Mouse (Mus musculus): ENCODE results near the gene Foxp1. TPM values are rescaled to one million over a fixed set of nuclear protein-coding genes. Genes with fewer than 3 reads are reported as not detected.

The Foxp1 gene
- polyA plus RNA-seq, 2 experiments: 101 to 166 TPM

GRCm38 (mm10) chr6:99301923-99302322 is 220.6 kb downstream of the Foxp1 start:
- DNase-seq (ENCODE audit: low spot score) (no peak), ATAC-seq (ENCODE audit: low FRiP score, low read depth) (no peak)
- no peaks in the 10 kb centered on the region for H3K9me3 ChIP-seq (ENCODE audit: control insufficient read depth, low read length)
- no peaks in the 10 kb centered on the region for H3K36me3 ChIP-seq (ENCODE audit: control insufficient read depth, insufficient read depth, low read length)
- H3K27me3 ChIP-seq (ENCODE audit: control insufficient read depth, insufficient read depth, low read length): no peaks in the 10 kb centered on the region
- WGBS: 61% methylated on average over 8 of the region's 8 CpGs
- no peak overlapping the region for H3K4me2 ChIP-seq (replicated peaks; ENCODE audit: low read depth, low read length, severe bottlenecking)
- no peak overlapping the region for H3K27ac ChIP-seq (replicated peaks; ENCODE audit: low read depth, low read length)
- H3K4me1 ChIP-seq (ENCODE audit: control insufficient read depth, insufficient read depth, low read length): peaks cover 4% of the 10 kb centered on the region; the same call in 1 of the 2 replicates
- H3K9ac ChIP-seq (ENCODE audit: low read depth, low read length, severe bottlenecking): no peak overlapping the region
- no peak for TF ChIP-seq POLR2A (IDR thresholded peaks at IDR 0.05; ENCODE audit: borderline replicate concordance, extremely low read depth, insufficient read depth, insufficient read length)
- H3K4me3 ChIP-seq (replicated peaks; ENCODE audit: low read length): no peak overlapping the region

- Histone ChIP-seq H3K27ac (replicated peaks; ENCODE audit: low read depth, low read length) (no peak overlapping the region), H3K4me2 (replicated peaks; ENCODE audit: low read depth, low read length, severe bottlenecking) (no peak overlapping the region), H3K36me3 (ENCODE audit: control insufficient read depth, insufficient read depth, low read length) (no peaks in the 10 kb centered on the region), H3K9ac (ENCODE audit: low read depth, low read length, severe bottlenecking) (no peak overlapping the region), H3K9me3 (ENCODE audit: control insufficient read depth, low read length) (no peaks in the 10 kb centered on the region), H3K4me3 (replicated peaks; ENCODE audit: low read length) (no peak overlapping the region), H3K27me3 (ENCODE audit: control insufficient read depth, insufficient read depth, low read length) (no peaks in the 10 kb centered on the region), H3K4me1 (ENCODE audit: control insufficient read depth, insufficient read depth, low read length) (peaks cover 10% of the 10 kb centered on the region; the same call in 1 of the 2 replicates)
- 95% methylated on average over 6 of the region's 6 CpGs for WGBS
- TF ChIP-seq POLR2A (IDR thresholded peaks at IDR 0.05; ENCODE audit: borderline replicate concordance, extremely low read depth, insufficient read depth, insufficient read length): no peak
- DNase-seq (ENCODE audit: low spot score) (no peak), ATAC-seq (ENCODE audit: low FRiP score, low read depth) (no peak)
Observed at GRCm38 (mm10) chr6:99300235-99300634, 222.3 kb downstream of the Foxp1 start.

GRCm38 (mm10) chr6:99299196-99299595 is 223.3 kb downstream of the Foxp1 start:
- no peaks in the 10 kb centered on the region for H3K27me3 ChIP-seq (ENCODE audit: control insufficient read depth, insufficient read depth, low read length)
- DNase-seq (ENCODE audit: low spot score): no peak
- TF ChIP-seq POLR2A (IDR thresholded peaks at IDR 0.05; ENCODE audit: borderline replicate concordance, extremely low read depth, insufficient read depth, insufficient read length): no peak
- H3K9me3 ChIP-seq (ENCODE audit: control insufficient read depth, low read length): no peaks in the 10 kb centered on the region
- H3K4me3 ChIP-seq (replicated peaks; ENCODE audit: low read length): no peak overlapping the region
- 76% methylated on average over 14 of the region's 14 CpGs for WGBS
- no peak overlapping the region for H3K9ac ChIP-seq (ENCODE audit: low read depth, low read length, severe bottlenecking)
- no peak overlapping the region for H3K27ac ChIP-seq (replicated peaks; ENCODE audit: low read depth, low read length)
- no peak for ATAC-seq (ENCODE audit: low FRiP score, low read depth)
- peaks cover 10% of the 10 kb centered on the region; the same call in 1 of the 2 replicates for H3K4me1 ChIP-seq (ENCODE audit: control insufficient read depth, insufficient read depth, low read length)
- H3K4me2 ChIP-seq (replicated peaks; ENCODE audit: low read depth, low read length, severe bottlenecking): no peak overlapping the region
- no peaks in the 10 kb centered on the region for H3K36me3 ChIP-seq (ENCODE audit: control insufficient read depth, insufficient read depth, low read length)

GRCm38 (mm10) chr6:99297535-99297934 is 225.0 kb downstream of the Foxp1 start:
- ATAC-seq (ENCODE audit: low FRiP score, low read depth): no peak
- no peaks in the 10 kb centered on the region for H3K27me3 ChIP-seq (ENCODE audit: control insufficient read depth, insufficient read depth, low read length)
- no peak for TF ChIP-seq POLR2A (IDR thresholded peaks at IDR 0.05; ENCODE audit: borderline replicate concordance, extremely low read depth, insufficient read depth, insufficient read length)
- H3K4me1 ChIP-seq (ENCODE audit: control insufficient read depth, insufficient read depth, low read length): peaks cover 10% of the 10 kb centered on the region; the same call in 1 of the 2 replicates
- no peaks in the 10 kb centered on the region for H3K9me3 ChIP-seq (ENCODE audit: control insufficient read depth, low read length)
- no peak overlapping the region for H3K9ac ChIP-seq (ENCODE audit: low read depth, low read length, severe bottlenecking)
- no peak for DNase-seq (ENCODE audit: low spot score)
- no peak overlapping the region for H3K4me2 ChIP-seq (replicated peaks; ENCODE audit: low read depth, low read length, severe bottlenecking)
- WGBS: 78% methylated on average over 5 of the region's 5 CpGs
- H3K4me3 ChIP-seq (replicated peaks; ENCODE audit: low read length): no peak overlapping the region
- no peak overlapping the region for H3K27ac ChIP-seq (replicated peaks; ENCODE audit: low read depth, low read length)
- H3K36me3 ChIP-seq (ENCODE audit: control insufficient read depth, insufficient read depth, low read length): no peaks in the 10 kb centered on the region

DNA sequence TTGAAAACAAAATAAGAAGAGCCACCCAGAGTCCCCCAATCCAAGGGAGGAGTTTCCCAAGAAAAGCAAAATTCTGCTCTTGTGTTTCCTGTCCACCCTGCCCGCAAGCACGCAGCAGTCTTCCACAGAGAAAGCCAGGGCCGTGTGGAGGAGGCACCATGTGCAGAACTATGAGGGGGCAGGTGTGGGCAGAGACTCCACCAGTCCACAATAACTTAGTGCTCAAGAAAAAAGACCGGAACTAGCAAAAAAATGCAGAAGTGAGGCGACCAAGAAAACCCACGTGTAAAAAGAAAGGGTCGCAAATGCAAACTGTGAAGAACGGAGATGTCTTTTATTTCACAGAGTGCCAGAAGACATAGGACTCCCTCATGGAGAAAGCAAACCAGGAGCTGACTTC is 227.0 kb downstream of the Foxp1 start:
- Histone ChIP-seq H3K36me3 (ENCODE audit: control insufficient read depth, insufficient read depth, low read length) (no peaks in the 10 kb centered on the region), H3K9me3 (ENCODE audit: control insufficient read depth, low read length) (no peaks in the 10 kb centered on the region), H3K4me2 (replicated peaks; ENCODE audit: low read depth, low read length, severe bottlenecking) (no peak overlapping the region), H3K4me3 (replicated peaks; ENCODE audit: low read length) (no peak overlapping the region), H3K27ac (replicated peaks; ENCODE audit: low read depth, low read length) (no peak overlapping the region; the same call in 1 of the 2 replicates), H3K9ac (ENCODE audit: low read depth, low read length, severe bottlenecking) (no peak overlapping the region), H3K27me3 (ENCODE audit: control insufficient read depth, insufficient read depth, low read length) (no peaks in the 10 kb centered on the region), H3K4me1 (ENCODE audit: control insufficient read depth, insufficient read depth, low read length) (peaks cover 7% of the 10 kb centered on the region; the same call in 1 of the 2 replicates)
- DNase-seq (ENCODE audit: low spot score): no peak
- no peak for TF ChIP-seq POLR2A (IDR thresholded peaks at IDR 0.05; ENCODE audit: borderline replicate concordance, extremely low read depth, insufficient read depth, insufficient read length)
- no peak for ATAC-seq (ENCODE audit: low FRiP score, low read depth)
- WGBS: 76% methylated on average over 8 of the region's 8 CpGs

DNA sequence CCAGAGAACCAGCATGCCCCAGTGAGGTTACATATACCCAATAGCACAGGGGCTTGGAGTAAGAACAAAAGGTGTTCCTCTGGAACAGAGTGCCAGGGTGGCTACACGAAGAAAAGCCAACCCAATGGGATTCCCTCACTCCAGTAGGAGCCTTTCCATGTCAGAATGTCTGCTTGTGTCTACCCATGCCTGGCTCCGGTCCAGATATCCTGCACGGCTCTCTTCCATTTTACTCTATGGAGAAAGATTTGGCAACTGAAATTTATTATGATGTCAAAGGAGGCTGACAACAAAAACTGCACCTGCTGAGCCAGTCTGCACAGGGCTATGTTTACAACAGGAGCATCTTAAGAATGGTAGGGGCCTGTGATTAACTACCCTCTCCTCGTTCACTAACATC is 233.3 kb downstream of the Foxp1 start:
- no peak for ATAC-seq (ENCODE audit: low FRiP score, low read depth)
- TF ChIP-seq POLR2A (IDR thresholded peaks at IDR 0.05; ENCODE audit: borderline replicate concordance, extremely low read depth, insufficient read depth, insufficient read length): no peak
- Histone ChIP-seq H3K9me3 (ENCODE audit: control insufficient read depth, low read length) (no peaks in the 10 kb centered on the region), H3K27ac (replicated peaks; ENCODE audit: low read depth, low read length) (no peak overlapping the region), H3K4me3 (replicated peaks; ENCODE audit: low read length) (no peak overlapping the region), H3K4me2 (replicated peaks; ENCODE audit: low read depth, low read length, severe bottlenecking) (no peak overlapping the region), H3K36me3 (ENCODE audit: control insufficient read depth, insufficient read depth, low read length) (no peaks in the 10 kb centered on the region), H3K9ac (ENCODE audit: low read depth, low read length, severe bottlenecking) (no peak overlapping the region), H3K4me1 (ENCODE audit: control insufficient read depth, insufficient read depth, low read length) (no peaks in the 10 kb centered on the region), H3K27me3 (ENCODE audit: control insufficient read depth, insufficient read depth, low read length) (no peaks in the 10 kb centered on the region)
- WGBS: 69% methylated on average over 4 of the region's 4 CpGs
- DNase-seq (ENCODE audit: low spot score): no peak
